Mouse (Mus musculus): ENCODE data around the gene Abcb1b. TPM values are rescaled to one million over a fixed set of nuclear protein-coding genes. Genes with fewer than 3 reads are reported as not detected.
"Not testable (repeated sequence)": the region's sequence is repeated elsewhere in the genome, so short reads cannot be mapped to it uniquely, and the experiment has no call there.

The Abcb1b gene
- polyA plus RNA-seq, 1 experiment from 2014 or later, result 1.5 TPM

DNA sequence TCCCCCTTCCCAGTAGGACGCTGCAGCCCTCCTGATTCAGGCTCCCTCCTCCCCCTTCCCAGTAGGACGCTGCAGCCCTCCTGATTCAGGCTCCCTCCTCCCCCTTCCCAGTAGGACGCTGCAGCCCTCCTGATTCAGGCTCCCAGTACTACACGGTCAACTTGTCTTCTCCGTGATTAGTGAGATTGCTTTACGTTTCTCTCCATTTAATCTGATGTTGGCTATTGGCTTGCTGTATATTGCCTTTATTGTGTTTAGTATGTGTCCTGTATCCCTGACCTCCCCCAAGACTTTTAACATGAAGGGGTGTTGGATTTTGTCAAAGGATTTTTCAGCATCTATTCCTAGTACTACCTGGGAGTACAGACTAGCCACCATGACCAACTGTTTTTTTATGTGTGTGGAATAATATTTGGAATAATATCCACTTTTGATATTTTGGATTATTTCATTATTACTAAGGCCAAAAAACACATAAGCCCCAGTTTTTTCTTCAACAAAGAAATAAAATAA is 22.7 kb downstream of the Abcb1b start:
- under 1% methylated on average over 5 of the region's 6 CpGs for WGBS
- ATAC-seq (ENCODE audit: insufficient number of reproducible peaks, low FRiP score); H3K9ac ChIP-seq; H3K36me3 ChIP-seq; H3K27me3 ChIP-seq (replicated peaks); H3K4me3 ChIP-seq; H3K9me3 ChIP-seq (replicated peaks); H3K4me1 ChIP-seq (replicated peaks); H3K27ac ChIP-seq (ENCODE audit: poor library complexity, severe bottlenecking): not testable (repeated sequence)
- peak overlapping the region; percentile 71 for H3K4me2 ChIP-seq

DNA sequence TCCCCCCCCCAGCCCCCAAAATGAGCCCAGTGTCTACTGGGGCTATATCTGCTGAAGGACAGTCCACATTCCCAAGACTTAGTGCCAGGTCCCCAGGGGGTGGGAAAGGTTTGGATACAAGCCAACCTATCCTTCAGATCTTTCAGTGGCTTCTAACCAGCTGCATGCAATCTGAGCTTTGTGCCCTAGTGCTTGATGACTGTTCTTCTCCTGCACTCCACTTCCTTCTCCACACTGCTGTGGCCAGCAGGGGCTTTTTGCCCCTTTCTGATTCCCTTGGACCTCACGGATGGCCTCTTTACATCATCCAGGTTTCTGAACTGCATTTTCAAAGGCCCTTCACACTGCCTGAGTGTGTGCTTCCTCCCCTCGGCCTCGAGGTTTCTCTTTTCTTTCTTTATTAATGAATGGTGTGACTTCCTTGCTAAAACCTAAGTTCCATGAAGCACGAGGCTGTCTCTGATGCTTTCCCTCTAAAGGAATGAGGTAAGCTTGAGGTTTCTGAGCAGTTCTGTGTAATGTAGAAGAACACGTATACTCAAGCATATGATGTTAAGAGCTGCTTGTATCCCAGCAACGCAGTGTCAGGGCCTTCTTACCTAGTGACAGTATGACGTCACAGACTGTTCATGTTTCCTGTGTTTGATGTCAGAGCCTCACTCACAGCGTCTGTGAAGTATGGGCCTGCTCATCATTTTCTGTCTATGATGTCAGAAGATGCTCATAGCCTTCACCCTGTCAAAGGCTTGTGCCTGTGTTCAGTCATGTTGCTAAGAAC is 40.9 kb downstream of the Abcb1b start:
- no peak overlapping the region for H3K4me3 ChIP-seq
- ATAC-seq (ENCODE audit: insufficient number of reproducible peaks, low FRiP score), result no peak
- no peaks in the 10 kb centered on the region for H3K4me1 ChIP-seq (replicated peaks)
- no peak overlapping the region for H3K9ac ChIP-seq
- WGBS, result 68% methylated on average over 8 of the region's 8 CpGs
- no peaks in the 10 kb centered on the region for H3K36me3 ChIP-seq
- H3K9me3 ChIP-seq (replicated peaks), result no peaks in the 10 kb centered on the region
- H3K27me3 ChIP-seq (replicated peaks), result no peaks in the 10 kb centered on the region
- H3K4me2 ChIP-seq, result no peak overlapping the region
- no peak overlapping the region for H3K27ac ChIP-seq (ENCODE audit: poor library complexity, severe bottlenecking)

DNA sequence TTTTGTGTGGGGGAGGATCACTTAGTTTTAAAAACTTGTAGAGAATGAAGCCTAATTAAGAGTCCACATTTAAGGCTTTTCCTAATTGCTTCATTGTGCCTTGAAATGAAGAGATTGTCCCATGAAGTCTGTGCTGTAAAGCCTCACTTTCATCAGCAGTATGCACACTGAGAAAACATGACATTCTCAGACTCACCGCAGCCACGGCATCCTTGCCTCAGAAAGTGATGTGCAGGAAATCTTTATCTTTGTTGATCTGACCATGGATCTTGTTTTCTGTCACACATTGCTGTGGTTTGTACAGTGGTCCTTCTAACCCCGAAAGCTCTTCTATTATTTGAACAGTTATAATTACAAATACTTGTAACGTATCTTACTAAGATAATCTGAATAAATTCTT is 41.7 kb downstream of the Abcb1b start:
- no peak for ATAC-seq (ENCODE audit: insufficient number of reproducible peaks, low FRiP score)
- no peaks in the 10 kb centered on the region for H3K4me1 ChIP-seq (replicated peaks)
- H3K9me3 ChIP-seq (replicated peaks), result no peaks in the 10 kb centered on the region
- no peaks in the 10 kb centered on the region for H3K27me3 ChIP-seq (replicated peaks)
- H3K36me3 ChIP-seq, result no peaks in the 10 kb centered on the region
- H3K27ac ChIP-seq (ENCODE audit: poor library complexity, severe bottlenecking), result no peak overlapping the region
- WGBS, result 75% methylated on average over 4 of the region's 4 CpGs
- no peak overlapping the region for H3K4me2 ChIP-seq
- no peak overlapping the region for H3K4me3 ChIP-seq
- H3K9ac ChIP-seq, result no peak overlapping the region

DNA sequence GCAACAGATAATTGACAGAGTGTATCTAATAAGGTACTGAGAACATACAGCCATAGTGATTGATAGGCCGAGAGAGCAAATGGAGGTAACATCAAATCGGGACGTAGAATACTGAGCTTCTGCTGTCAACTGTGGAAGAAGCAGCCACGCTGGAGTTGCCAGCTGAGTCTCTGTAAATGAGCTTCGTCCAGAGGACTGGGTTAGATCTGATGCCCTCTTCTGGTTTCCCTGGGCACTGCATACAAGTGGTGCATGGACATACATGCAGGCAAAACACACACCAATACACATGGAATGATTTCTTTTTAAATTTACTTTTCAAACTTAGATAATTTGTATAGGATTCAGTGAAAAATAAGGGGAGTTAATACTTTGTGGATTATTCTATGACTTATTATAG is 42.9 kb downstream of the Abcb1b start:
- no peaks in the 10 kb centered on the region for H3K36me3 ChIP-seq
- no peaks in the 10 kb centered on the region for H3K9me3 ChIP-seq (replicated peaks)
- no peak overlapping the region for H3K4me2 ChIP-seq
- H3K4me3 ChIP-seq, result no peak overlapping the region
- H3K27me3 ChIP-seq (replicated peaks), result no peaks in the 10 kb centered on the region
- no peaks in the 10 kb centered on the region for H3K4me1 ChIP-seq (replicated peaks)
- H3K9ac ChIP-seq, result no peak overlapping the region
- H3K27ac ChIP-seq (ENCODE audit: poor library complexity, severe bottlenecking), result no peak overlapping the region
- WGBS, result 42% methylated on average over 5 of the region's 5 CpGs
- no peak for ATAC-seq (ENCODE audit: insufficient number of reproducible peaks, low FRiP score)

DNA sequence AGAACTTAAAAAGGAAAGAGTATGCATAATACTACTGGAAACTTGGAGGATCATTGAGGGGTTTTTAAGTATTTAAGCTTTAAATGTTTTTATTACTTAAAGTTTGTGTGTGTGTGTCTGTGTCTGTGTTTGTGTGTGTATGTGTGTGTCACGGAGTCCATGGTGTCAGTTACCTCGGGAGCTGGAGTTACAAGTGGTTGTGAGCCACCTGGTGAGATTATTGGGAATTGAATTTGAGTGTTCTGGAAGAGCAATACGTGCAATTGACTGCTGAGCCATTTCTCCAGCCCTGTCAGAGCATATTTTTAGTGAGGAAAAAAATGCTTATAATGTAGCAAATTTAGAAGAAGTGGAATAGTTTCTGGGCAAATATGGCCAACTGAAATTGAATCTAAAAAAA is 44.9 kb downstream of the Abcb1b start:
- WGBS, result 45% methylated on average over 3 of the region's 3 CpGs

DNA sequence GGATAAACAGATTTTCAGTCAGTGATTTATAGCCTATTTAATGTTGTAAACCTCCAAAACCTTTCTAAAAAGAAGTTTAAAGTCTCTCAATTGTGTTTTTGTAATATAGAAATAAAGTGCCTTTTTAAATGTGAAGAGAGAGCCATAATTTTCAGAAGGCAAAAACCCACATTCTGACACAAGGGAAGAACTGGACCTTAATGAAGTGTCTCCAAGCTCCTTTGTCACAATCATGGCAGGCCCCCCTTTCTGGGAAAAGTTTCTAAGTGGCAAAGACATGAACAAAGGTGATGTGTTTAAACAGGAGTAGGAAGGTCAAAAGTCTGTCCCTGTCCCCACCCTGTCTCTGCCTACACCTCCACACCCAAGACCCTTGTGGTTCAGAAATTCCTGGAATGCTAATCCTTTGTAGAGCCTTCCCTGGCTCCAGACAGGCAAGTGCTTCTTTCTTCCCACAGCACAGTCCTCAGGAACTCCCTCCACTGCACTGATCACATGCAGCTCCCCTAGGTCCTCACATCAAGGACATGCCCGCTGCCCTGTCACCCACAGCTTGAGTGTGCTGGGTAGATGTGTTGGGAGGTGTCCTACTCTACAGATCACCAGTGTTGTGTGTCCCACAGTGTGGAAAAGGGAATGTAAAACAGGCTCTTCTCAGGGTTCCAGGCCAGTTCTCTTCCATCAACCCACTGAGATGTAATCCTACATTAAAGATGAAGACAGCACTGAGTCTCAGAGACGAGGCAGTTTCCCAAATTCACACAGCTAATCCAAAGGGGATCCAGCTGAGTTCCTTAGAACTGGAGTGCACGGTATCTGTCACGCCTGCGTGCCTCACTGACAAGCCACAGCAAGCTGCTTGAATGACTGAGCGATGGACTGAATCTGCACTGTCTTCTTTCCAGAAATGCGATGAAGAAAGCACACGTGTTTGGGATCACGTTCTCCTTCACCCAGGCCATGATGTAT is 50.9 kb downstream of the Abcb1b start:
- not testable (repeated sequence) for H3K4me1 ChIP-seq (replicated peaks); ATAC-seq (ENCODE audit: insufficient number of reproducible peaks, low FRiP score); H3K27me3 ChIP-seq (replicated peaks); H3K4me2 ChIP-seq; H3K27ac ChIP-seq (ENCODE audit: poor library complexity, severe bottlenecking); H3K4me3 ChIP-seq; H3K9ac ChIP-seq; H3K36me3 ChIP-seq; H3K9me3 ChIP-seq (replicated peaks)
- WGBS, result 66% methylated on average over 8 of the region's 9 CpGs

More for the DNA sequence above, 44.9 kb downstream of the Abcb1b start:
- Histone ChIP-seq H3K36me3 (no peaks in the 10 kb centered on the region), H3K27me3 (replicated peaks) (no peaks in the 10 kb centered on the region), H3K27ac (ENCODE audit: poor library complexity, severe bottlenecking) (no peak overlapping the region), H3K9ac (no peak overlapping the region), H3K4me3 (no peak overlapping the region), H3K4me2 (no peak overlapping the region), H3K4me1 (replicated peaks) (no peaks in the 10 kb centered on the region), H3K9me3 (replicated peaks) (no peaks in the 10 kb centered on the region)
- no peak for ATAC-seq (ENCODE audit: insufficient number of reproducible peaks, low FRiP score)

DNA sequence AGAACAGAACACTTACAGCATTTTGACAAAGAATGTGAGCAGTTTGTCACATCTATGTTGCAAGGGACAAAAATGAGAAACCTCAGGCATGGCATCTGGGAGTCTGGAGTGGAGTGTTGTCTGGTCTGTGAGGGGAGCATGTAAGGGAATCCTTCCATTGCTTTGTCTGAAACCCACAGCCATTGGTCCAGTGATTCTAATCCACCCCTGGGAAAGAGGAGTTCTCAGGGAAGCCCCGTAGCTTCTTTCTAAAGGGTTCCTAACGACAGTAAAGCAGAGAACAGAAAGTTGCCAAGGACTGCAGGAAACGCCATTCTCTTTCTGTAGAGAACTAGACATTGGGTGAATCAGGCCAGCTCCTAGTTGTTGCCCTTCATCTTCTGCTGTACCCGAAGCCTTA is 52.9 kb downstream of the Abcb1b start:
- Histone ChIP-seq H3K27me3 (replicated peaks) (no peaks in the 10 kb centered on the region), H3K27ac (ENCODE audit: poor library complexity, severe bottlenecking) (no peak overlapping the region), H3K9ac (no peak overlapping the region), H3K4me1 (replicated peaks) (no peaks in the 10 kb centered on the region), H3K36me3 (no peaks in the 10 kb centered on the region), H3K4me2 (no peak overlapping the region), H3K4me3 (no peak overlapping the region), H3K9me3 (replicated peaks) (no peaks in the 10 kb centered on the region)
- ATAC-seq (ENCODE audit: insufficient number of reproducible peaks, low FRiP score), result no peak
- WGBS, result 62% methylated on average over 4 of the region's 4 CpGs

DNA sequence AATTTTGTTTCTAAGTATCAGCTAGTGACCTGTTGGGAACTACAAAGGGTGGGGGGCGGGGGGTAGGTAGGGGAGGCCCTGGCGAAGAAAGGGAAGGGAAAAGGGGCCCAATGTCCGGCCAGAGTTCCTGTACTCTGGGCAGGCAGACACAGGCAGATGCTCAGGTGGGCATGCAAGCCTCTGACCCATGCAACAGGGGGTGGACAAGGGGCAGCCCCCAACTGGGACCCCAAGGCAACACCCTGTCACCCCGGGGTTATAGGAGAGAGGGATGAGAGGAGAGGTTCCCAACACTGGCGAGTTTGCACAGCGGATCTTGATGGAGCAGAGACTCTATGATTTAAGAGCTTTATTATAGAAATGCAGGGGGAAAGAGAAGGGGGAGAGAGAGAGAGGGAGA is 59.3 kb downstream of the Abcb1b start:
- WGBS, result 73% methylated on average over 6 of the region's 6 CpGs
- ATAC-seq (ENCODE audit: insufficient number of reproducible peaks, low FRiP score), result no peak
- H3K9ac ChIP-seq, result no peak overlapping the region

DNA sequence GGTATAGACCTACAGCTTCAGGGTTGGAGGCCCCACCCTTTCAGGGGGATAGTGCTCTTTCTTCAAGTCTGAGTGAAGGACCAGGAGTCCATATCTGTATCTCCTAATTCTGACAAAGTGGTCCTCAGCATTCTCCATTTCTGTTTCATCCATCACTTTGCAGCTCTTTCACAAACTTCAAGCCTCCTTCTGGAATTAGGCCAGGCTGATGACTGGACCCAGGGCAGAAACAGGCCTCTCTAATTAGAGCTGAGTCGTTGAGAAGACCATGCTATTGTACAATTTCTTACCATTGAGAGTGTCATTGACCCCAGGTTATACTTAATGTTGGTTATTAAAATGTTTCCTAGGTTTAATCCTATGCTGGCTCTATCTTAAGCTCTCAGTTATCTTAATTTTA is 63.9 kb downstream of the Abcb1b start:
- Histone ChIP-seq H3K4me2 (no peak overlapping the region), H3K36me3 (no peaks in the 10 kb centered on the region), H3K9ac (no peak overlapping the region), H3K27ac (ENCODE audit: poor library complexity, severe bottlenecking) (no peak overlapping the region), H3K27me3 (replicated peaks) (no peaks in the 10 kb centered on the region), H3K9me3 (replicated peaks) (no peaks in the 10 kb centered on the region), H3K4me3 (no peak overlapping the region), H3K4me1 (replicated peaks) (peaks cover 3% of the 10 kb centered on the region; the same call in 1 of the 2 replicates)
- no peak for ATAC-seq (ENCODE audit: insufficient number of reproducible peaks, low FRiP score)
- 70% methylated on average over 1 of the region's 1 CpGs for WGBS

More for the DNA sequence above, 59.3 kb downstream of the Abcb1b start:
- Histone ChIP-seq H3K27me3 (replicated peaks) (no peaks in the 10 kb centered on the region), H3K4me3 (no peak overlapping the region), H3K36me3 (no peaks in the 10 kb centered on the region), H3K27ac (ENCODE audit: poor library complexity, severe bottlenecking) (no peak overlapping the region), H3K4me2 (no peak overlapping the region), H3K4me1 (replicated peaks) (no peaks in the 10 kb centered on the region), H3K9me3 (replicated peaks) (no peaks in the 10 kb centered on the region)

DNA sequence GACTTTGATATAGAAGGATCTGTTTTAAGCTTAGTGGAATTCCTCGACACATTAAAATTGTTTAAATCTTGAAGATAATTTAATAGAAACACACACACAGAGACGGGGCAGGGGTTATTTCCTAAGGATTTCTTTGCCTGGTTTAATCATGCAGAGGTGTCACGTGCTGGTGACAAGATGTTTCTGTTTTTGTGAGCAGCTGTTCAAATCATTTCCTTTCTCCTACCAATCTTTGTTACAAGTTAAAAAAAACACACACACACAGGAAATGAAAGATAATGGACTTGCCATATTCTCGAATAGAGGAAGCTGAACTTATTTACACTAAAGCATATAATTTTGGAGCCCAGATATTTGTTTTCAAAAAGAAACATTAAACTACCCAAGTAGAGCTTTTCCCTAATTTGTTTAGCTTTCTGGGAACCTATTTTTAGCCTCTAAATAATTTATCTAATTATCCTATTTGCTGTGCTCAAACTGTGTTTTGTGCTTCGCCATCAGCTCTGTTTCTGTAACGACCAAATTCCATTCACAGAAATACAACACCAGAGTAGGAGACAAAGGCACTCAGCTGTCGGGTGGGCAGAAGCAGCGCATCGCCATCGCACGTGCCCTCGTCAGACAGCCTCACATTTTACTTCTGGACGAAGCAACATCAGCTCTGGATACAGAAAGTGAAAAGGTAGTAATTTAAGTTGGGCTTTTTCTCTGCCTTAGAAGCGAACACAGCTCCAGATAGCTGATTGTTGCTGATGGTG is 65.8 kb downstream of the Abcb1b start:
- H3K4me3 ChIP-seq, result no peak overlapping the region
- ATAC-seq (ENCODE audit: insufficient number of reproducible peaks, low FRiP score), result no peak
- peaks cover 3% of the 10 kb centered on the region; the same call in 1 of the 2 replicates for H3K4me1 ChIP-seq (replicated peaks)
- H3K9me3 ChIP-seq (replicated peaks), result no peaks in the 10 kb centered on the region
- H3K36me3 ChIP-seq, result no peaks in the 10 kb centered on the region
- no peak overlapping the region for H3K27ac ChIP-seq (ENCODE audit: poor library complexity, severe bottlenecking)
- H3K4me2 ChIP-seq, result no peak overlapping the region
- 60% methylated on average over 14 of the region's 14 CpGs for WGBS
- H3K27me3 ChIP-seq (replicated peaks), result no peaks in the 10 kb centered on the region
- no peak overlapping the region for H3K9ac ChIP-seq

DNA sequence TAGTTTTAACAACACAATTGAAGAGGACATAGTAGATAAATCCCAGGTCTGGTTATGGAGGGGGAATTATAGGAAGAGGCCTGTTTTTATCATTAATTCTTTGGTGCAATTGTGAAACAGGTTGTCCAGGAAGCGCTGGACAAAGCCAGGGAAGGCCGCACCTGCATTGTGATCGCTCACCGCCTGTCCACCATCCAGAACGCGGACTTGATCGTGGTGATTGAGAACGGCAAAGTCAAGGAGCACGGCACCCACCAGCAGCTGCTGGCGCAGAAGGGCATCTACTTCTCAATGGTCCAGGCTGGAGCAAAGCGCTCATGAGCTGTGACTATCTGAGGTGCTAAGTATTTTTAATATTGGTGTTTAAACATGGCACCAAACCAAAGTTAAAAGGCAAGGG is 67.7 kb downstream of the Abcb1b start:
- 91% methylated on average over 11 of the region's 11 CpGs for WGBS
- not testable (repeated sequence) for H3K27me3 ChIP-seq (replicated peaks); H3K27ac ChIP-seq (ENCODE audit: poor library complexity, severe bottlenecking); H3K9me3 ChIP-seq (replicated peaks); H3K9ac ChIP-seq; H3K4me2 ChIP-seq; H3K4me1 ChIP-seq (replicated peaks); H3K4me3 ChIP-seq; H3K36me3 ChIP-seq; ATAC-seq (ENCODE audit: insufficient number of reproducible peaks, low FRiP score)
